Mouse (Mus musculus) v-Abl transformed pro-B cells (cell line): Measurements from ENCODE around the gene Prss50.

Experiments
- in situ Hi-C, 2 experiments: fragments of 400-800 bp; cut with MboI; formaldehyde crosslinking; loops; one replicate each; pipeline ENCODE4 v1.15.1; 2025; ENCODE audit not compliant: unreplicated experiment in 2 of 2

Gene Prss50

DNA sequence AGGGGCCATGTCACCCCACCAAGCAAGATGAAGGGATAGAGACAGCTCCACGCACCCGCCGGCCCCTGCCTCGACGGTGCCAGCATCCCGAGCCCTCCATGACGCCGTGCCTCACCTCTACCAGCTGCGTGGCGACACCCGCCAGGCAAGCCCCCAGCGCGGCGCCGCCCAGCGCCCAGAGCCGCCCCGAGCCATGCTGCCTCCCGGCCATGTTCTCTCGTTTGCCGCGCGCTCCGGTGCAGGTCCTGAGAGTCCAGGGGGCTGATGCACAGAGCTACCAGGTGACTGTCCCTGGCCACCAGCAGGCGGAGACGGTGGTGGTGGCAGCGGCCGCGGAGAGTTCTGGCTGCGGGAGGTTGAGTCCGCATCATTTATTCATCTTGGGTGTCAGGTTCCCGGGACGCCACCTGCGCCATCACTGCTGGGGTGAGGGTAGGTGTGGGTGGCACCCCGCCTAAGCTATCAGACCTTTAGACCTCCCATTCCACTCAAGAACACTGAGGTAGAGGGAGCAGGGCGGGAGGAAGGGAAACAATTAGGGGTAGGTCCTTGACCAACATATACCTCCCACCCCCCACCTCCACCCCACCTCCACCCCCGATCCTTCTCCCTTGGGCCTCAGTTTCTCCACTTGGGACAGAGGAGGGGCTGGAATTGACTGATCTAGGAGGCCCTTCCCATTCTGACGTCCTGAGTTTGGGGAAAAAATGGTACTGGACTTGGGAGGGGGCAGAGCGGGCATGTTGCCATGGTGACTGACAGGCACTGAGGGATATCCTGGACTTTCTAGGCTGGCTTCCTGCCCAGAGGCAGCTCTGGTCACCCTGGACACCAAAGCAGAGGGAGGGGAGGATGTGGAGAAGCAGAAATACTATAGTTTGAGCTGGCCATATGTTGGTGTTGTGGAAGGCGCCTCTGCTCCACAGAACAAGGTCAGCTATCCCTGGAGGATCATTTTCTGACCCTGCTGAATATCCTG is 16.2 kb downstream of the Prss50 start:
- in situ Hi-C loops: loop anchor here (10.0 kb wide), 2 partner anchors 159 to 449 kb away; no protein-coding TSS in a partner anchor

DNA sequence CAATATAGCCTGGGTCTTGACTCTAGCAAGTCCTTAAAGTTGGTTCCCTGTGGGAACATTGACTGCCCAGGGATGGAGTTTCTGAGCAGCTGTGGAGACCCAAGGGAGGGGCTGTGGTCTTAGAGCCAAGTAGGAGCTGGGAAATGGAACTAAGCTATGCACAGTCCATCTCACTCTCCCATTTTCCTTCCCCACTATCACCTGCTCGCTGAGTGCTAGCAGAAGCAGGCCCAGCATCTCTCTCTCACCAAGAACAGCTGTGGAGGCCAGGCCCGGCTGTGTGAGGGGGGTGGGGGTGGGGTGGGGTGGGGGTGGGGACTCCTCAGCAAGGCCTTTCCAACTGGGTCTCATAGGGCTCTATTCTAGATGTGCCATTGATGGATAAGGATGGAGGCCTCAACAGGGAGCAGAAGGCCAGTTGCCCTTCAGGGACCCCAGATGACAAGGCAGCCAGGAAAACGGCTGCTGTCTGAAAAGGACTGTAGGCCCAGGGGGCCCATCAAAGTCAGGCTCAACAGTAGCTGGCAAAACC is 17.0 kb downstream of the Prss50 start:
- in situ Hi-C loops: loop anchor here (5.0 to 10.0 kb wide), 3 partner anchors 160 to 462 kb away; no protein-coding TSS in a partner anchor

DNA sequence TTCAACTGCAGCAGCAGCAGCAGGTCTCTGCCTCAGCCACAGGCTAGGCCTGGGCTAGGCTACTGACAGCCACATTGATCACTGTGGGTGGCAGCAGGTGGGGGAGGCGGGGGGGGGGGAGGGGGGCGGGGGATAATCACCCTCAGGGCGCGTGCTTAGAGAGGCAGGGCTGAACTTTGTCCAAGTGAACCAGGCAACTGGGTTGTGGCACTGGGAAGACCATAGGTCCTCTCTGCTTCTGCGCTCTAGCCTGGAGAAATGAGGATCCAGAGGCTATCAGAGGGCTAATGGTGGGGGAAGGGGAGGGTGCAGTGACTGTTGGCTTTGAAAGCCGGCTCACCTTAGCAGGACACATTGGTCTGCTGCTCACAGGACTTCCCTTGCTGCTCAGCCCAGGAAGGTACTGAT is 17.5 kb downstream of the Prss50 start:
- in situ Hi-C loops: loop anchor here (5.0 to 10.0 kb wide), 3 partner anchors 160 to 463 kb away; no protein-coding TSS in a partner anchor

DNA sequence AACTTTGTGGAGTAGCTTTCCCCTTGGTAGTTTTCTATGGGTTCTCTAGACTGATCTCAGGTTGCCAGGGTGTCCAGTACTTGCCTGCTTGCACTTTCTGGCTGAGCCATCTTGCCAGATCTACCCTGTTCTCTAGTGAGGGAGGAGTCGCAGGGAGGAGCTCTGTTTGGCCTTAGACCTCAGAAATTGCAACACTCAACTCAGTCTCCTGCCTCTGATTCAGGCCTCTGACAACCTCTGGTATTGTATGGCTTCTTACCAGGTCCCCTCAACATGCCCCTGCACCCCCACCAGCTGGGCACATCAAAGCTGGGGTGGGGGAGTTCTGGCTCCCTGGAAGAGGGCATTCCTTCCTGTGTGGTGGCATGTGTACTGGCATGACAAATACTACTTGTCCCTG is 19.6 kb downstream of the Prss50 start:
- in situ Hi-C loops: loop anchor here (5.0 to 10.0 kb wide), 3 partner anchors 163 to 465 kb away; no protein-coding TSS in a partner anchor

DNA sequence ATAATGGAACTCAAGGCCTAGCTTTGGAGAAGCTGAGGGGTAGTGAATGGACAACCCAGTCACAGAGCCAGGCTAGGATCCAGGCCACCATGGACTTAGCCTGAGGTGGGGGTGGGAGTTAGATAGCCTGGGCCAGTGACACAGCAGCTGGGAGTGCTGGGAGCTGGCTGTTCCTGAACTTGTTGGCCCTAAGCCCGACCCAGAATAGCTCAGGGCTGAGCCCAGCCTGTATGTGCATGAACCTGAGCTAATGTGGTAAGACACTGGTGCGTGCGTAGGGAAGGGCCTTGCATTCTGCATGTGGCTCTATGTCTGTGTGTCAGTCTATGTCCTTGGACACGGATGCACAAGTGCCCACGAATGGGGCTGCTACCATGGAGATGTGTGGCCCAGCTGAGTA is 20.1 kb downstream of the Prss50 start:
- in situ Hi-C loops: loop anchor here (5.0 to 10.0 kb wide), 3 partner anchors 163 to 466 kb away; no protein-coding TSS in a partner anchor

DNA sequence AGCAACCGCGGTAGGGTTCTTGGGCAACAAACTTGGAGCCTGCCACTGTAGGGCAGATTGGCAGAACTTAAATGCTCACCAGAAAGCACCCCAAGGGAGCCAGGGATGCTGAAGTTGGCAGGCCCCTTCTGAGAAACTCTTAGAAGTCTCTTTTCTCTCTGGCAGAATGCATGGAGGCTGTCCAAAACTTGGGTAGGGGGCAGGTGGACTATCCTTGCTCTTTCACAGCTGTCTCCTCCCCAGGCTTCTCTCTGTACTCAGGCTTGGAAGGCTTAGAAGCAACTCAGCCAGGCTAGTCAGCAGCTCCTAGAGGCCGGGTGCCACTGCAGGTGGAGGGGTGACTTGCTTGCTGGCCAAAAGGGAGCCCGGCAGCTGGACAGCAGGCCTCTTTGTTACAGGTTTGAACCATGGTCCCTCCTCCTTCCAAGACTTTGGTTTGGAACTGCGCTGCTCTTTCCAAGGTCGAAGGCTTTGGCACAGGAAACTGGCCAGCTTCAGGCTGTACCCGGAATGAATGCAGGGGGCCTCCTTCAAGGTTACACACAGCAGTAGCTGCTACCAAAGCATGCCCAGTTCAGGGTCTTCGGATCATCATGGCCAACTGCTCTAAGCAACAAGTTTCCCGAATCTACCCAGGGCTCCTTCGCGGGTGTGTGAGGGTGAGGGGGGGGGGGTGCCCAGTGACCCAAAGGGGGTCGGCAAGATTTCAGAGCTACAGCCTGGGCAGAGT is 21.6 kb downstream of the Prss50 start, which contains the start of gene Als2cl:
TSS of gene Als2cl (plus strand) at position 680 of the 730 bp plus-strand sequence.
- in situ Hi-C loops: loop anchor here (5.0 to 10.0 kb wide), 3 partner anchors 165 to 467 kb away; no protein-coding TSS in a partner anchor

DNA sequence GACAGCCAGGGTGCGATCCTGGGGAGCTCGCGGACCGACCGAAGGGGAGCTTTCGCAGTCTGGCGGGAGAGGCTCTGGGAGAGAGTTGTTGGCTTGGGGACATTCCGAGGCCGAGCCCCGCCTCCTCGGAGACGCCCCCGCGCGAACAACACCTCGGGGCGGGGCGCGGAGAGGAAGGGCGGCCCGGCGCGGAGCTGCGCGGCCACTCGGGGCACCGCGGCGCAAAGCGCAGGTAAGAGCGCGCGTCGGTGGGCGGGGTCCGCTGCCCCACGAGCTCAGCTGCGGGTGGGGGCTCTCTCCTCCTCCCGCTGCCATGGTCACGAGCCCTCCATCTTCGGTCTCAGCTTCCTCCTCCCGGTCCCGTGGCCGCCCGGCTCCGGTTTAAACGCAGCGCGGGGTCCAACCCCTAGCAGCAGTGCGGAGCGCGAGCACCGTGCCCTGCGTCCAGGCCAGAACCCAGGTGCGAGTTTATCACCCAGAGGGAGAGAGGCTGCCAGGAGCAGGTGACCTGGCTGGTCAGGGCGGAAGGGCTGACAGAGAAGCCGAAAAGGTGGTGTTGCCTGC is 22.3 kb downstream of the Prss50 start, which contains the start of gene Tmie:
TSS of gene Tmie (minus strand) at position 116 of the 564 bp plus-strand sequence.
- in situ Hi-C loops: loop anchor here (5.0 to 10.0 kb wide), 3 partner anchors 165 to 468 kb away; no protein-coding TSS in a partner anchor

DNA sequence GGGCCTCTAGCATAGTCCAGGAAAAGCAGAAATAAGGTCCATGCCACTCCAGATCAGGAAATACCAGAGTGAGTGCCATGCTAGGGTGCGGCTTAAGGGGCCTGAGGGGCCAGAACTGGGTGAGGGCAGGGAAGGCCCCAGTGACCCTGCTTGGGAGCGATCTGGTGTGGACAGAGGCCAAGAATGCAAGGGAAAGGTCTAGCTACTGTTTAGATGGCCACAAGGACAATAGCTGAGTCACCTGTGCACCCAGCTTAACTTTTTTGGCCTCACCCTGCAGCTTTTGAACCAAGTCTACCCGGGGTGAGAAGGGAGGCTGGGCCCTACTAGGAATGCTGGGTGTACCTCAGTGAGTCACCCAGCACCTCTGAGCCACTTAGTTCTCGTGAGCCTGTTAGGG is 23.0 kb downstream of the Prss50 start:
- in situ Hi-C loops: no loop called here

DNA sequence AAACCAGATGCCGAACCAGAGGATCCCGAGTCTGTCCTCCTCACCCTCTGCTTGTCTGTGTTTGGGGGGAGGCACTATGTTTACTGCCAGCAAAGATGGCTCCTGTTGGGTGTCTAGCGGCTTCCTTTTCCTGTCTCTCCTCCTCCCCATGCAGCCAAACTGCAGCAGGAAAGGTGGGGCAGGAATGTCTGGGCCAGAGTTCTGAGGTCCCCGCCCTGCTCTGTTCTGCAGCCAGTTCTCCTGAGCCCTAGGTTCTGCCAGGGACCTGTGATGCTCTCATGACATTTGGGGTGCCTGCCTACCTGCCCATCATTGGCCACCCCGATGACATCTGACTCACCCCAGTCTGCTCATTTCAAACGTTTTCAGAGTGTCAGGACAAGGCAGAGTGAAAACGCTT is 24.2 kb downstream of the Prss50 start:
- in situ Hi-C loops: no loop called here

DNA sequence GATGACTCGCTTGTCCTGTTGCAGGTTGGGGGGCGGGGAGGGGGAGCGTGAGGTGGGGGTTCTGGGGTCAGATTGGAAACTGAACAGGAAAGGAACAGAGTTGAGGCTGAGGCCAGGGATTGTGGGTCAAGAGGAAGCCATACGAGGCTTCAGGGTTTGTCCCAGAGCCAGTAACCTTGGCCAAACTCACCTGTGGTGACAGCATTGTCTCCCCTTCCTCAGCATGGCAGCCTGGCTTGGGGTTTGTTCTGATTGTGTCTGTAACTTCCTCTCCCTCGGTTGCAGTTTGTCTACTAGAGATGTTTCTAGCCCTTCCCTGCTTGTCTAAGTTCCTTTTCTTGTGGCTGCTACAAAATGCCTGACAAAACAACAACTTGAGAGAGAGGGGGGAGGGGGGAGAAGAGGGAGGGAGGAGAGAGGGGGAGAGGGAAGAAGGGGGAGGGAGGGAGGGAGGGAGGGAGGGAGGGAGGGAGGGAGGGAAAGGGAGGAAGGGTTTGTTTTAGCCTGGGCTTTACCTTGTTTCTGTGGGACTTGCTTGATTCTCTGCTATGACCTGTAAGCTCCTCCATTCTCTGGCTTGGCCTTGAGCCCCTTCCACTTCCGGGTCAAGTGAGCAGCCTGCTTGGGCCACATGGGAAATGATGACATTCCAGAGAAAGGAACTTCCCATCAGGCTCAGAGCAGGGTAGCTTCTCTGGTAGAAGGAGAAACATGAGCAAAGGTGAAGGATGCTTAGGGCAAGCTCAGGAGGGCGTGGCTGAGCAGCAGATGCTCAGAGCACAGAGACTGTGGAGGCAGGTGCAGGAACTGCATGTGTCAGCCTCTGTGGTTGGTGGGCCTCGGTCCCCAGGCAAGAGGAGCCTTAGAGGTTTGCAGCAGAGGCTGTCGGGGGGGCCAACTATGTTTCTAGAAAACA is 29.9 kb downstream of the Prss50 start:
- in situ Hi-C loops: no loop called here

DNA sequence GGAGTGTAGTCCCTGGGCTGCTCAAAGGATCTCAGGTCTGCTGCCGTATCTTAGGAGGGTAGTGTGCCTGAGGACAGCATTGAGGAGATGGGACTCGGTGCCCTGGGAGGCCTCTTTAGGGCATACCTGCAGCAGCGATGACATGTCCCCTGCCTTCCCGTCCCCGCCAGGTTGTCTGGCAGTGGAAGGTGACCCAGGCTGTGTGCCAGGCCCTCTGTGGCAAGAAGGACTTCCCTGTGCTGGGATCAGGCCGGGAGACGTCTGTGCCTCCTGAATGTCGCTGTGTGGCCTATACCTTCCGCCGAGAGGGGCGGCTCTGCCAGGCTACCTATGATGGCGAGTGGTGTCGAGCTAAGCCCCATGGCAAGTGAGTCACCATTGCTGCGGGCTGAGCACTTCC is 31.2 kb downstream of the Prss50 start:
- in situ Hi-C loops: no loop called here

DNA sequence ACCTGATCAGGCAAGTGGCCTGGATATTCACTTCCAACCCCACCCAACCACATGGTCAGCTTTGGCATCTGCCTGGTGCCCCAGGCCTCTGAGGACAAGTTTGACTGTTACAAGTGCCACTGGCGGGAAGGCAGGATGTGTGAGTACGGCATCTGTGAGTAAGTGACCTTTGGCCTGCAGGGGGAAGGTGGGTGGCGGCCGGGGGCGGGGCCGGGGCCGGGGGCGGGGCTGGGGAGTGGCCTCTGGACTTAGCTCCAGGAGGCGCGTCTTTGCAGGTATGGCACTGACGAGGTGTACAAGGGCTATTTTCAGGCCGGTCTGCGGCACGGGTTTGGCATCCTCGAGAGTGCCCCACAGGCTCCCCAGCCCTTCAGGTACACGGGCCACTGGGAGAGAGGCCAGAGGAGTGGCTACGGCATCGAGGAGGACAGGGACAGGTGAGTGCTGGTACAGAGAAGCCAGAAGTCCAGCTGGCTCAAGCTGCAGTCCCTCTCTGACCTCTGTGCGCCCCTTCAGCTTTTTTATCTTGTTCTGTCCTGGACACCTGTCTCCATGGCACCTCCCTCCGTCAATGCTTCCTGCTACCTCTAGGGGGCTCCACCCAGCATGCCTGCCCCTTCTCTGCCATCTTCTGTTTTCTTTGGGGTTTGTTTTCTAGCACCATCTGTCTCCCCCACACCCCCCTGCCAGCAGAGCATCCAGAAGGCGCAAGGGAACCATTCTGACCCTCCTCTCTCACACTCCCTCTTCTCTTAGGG is 32.4 kb downstream of the Prss50 start:
- in situ Hi-C loops: no loop called here

DNA sequence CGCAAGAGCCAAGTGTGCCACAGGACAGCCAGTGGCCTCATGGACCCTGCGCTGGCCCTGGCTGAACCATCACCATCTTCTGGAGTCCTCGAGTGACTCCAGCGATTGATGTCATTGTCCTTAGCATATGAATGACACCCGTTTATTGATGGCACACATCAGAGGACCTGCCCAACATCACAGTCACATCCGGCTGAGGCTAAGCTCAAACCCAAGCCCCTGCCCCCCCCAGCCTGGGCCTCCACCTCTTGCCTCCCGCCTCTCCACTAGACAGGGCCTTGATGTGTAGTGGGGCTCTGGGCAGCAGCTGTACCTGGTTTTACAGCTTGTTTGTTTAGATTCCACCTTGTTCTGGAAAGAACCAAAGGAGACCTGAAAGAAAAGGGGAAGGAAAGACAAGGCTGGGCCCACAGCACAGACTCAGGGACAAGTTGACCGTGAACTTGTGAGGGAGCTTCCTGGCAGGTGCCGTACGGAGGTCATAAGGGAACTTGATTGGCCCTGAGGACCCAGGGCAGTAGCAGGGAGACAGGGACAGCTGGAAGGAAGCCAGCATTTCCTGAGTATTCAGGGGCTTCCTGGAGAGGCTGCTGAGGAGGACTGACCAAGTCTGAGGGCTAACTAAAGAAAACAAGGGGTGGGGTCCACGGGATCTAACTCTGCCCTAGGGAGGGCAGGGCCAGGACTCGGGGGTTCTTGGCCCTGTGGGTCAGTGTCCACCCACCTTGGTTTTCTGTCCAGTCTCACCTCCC is 33.5 kb downstream of the Prss50 start:
- in situ Hi-C loops: no loop called here

DNA sequence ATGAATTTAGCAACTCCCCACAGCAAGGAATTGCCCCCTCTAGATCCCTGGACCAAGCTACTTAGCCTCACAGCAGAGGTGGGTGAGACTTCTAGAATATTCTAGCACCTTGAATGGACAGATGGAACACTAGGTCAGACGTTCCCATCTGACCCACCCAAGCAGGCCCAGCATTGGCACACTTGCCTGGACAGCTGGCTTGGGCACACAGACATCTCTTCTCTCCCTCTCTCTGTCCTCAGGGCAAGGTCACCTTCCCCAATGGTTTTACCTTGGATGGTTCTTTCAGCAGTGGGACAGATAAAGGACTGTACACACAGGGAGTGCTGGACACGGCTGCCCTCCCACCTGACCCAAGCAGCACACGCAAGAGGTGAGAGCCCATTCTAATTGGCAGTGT is 34.8 kb downstream of the Prss50 start:
- in situ Hi-C loops: no loop called here

DNA sequence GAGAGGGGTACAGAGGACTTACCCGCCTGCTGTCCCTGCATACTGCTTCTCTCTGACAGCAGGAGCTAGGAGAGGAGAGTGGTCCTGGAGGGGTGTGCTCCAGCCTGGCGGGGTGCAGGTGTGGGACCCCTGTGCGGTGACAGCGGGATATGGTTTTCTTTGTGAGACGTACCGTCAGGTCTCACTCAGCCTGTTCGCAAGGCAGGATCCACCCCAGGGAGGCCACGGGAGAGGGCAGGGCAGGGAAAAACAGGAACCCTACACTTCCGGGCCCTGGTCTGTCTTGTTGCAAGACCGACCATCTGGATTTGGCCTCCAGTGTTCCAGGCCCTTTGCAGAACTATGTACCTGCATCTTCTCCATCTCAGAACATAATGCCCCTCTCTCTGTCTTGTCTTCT is 35.7 kb downstream of the Prss50 start:
- in situ Hi-C loops: no loop called here

DNA sequence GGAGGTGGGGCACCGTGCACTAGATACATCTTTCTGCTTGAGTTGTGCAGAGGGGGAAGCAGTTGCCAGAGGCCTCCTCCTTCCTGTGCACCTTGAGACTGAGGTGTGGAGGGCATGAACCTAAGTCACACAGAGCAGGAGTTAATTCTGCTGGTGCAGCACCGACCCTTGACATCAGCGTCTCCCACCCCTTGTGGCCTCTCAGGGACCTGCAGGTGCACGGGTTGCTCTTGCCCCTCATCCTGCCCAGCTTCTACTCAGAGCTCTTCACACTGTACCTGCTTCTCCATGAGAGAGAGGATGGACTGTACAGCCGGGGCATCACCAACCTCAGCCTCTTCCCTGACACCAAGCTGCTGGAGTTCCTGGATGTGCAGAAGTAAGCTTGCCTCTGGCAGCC is 37.7 kb downstream of the Prss50 start:
- in situ Hi-C loops: no loop called here

DNA sequence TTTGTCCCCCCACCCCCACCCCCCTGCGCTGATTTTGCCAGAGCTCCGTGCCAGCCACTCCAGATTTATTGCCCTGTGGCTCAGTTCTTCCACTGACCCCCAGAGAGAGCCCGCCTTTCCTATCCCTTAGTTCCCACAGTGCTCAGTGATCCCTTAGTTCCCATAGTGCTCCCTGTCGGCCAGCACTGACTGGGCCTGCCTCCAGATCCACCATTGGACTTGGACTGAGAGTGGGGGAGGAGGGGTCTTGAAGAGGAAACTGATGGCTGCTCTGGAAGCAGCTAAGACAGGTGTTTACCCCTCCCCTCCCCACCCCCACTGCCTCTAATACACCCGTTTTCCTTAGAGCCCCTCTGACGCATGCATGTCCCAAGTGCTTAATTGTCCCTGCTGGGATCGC is 38.2 kb downstream of the Prss50 start:
- in situ Hi-C loops: no loop called here

DNA sequence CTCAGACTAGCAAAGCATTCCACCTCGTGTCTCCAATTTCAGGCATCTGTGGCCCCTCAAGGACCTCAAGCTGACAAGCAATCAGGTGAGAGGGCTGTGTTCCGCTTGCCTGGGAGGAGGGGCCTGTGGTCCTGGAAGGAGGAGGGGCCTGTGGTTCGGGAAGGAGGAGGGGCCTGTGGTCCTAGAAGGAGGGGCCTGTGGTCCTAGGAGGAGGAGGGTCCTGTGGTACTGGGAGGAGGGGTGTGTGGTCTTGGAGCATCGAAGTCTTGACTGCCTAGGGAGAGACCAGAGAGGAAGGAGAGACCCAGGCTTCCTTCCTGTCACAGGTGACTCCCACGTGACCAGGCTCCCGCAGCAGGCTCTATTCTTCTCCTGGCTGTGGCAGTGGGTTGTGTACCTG is 38.8 kb downstream of the Prss50 start:
- in situ Hi-C loops: no loop called here
